ENCODE assay signal across 26 mouse cellular contexts in genomic region chr9:111003279-111003678, GRCm38 (mm10). TPM values are rescaled to one million over a fixed set of nuclear protein-coding genes. Genes with fewer than 3 reads are reported as not detected.
DNase-seq lines count a peak whose midpoint lies in the region; ATAC-seq and TF ChIP-seq lines count a peak whose summit lies in the region.
"Had no signal": no experiment of that assay in that cellular context is flagged by ENCODE, and none has a peak within 500 bp of the region (broad histone marks: within the 10 kb centered on the region; RNA-seq: fewer than 3 reads in every experiment).

No protein-coding gene starts in this region.

- peak; percentile 50 for ATAC-seq in intestine, embryonic 16.5 days
- no peak for ATAC-seq in intestine, embryonic 15.5 days
- ATAC-seq in intestine, postnatal 0 days: peak; percentile 68
- ATAC-seq: forebrain, embryonic 16.5 days had no signal

- no peaks in the 10 kb centered on the region for H3K27me3 ChIP-seq in intestine, embryonic 16.5 days (replicated peaks; ENCODE audit: control insufficient read depth, insufficient read depth, low read length)
- H3K27me3 ChIP-seq in intestine, embryonic 15.5 days (replicated peaks): no peaks in the 10 kb centered on the region
- H3K27me3 ChIP-seq in intestine, postnatal 0 days (replicated peaks; ENCODE audit: control insufficient read depth, insufficient read depth, low read length): no peaks in the 10 kb centered on the region
- H3K27me3 ChIP-seq: embryonic facial prominence, embryonic 13.5 days; forebrain, embryonic 12.5 days; heart, embryonic 15.5 days; hindbrain, embryonic 13.5 days had no signal

- no peak overlapping the region for H3K4me2 ChIP-seq in intestine, embryonic 16.5 days (ENCODE audit: low read depth, low read length)
- no peak overlapping the region for H3K4me2 ChIP-seq in intestine, embryonic 15.5 days (replicated peaks)
- H3K4me2 ChIP-seq in intestine, postnatal 0 days (replicated peaks; ENCODE audit: low read depth): no peak overlapping the region
- H3K4me2 ChIP-seq: embryonic facial prominence, embryonic 13.5 days; forebrain, embryonic 12.5 days; heart, embryonic 11.5 days; heart, embryonic 15.5 days; hindbrain, embryonic 13.5 days had no signal

- intact Hi-C loops in left cerebral cortex, postnatal 25 days (cut with DNase I): no loop called here

- no peaks in the 10 kb centered on the region for H3K9me3 ChIP-seq in intestine, embryonic 16.5 days (ENCODE audit: control insufficient read depth, low read length)
- H3K9me3 ChIP-seq in intestine, embryonic 15.5 days: no peaks in the 10 kb centered on the region
- no peaks in the 10 kb centered on the region for H3K9me3 ChIP-seq in intestine, postnatal 0 days (ENCODE audit: control insufficient read depth)
- H3K9me3 ChIP-seq: embryonic facial prominence, embryonic 13.5 days; forebrain, embryonic 12.5 days; G1E; heart, embryonic 15.5 days; hindbrain, embryonic 13.5 days had no signal

- H3K4me1 ChIP-seq in intestine, embryonic 16.5 days (ENCODE audit: control insufficient read depth, insufficient read depth, low read length): 0 out of 2 replicates have a peak, but pooled peaks cover 6% of the 10 kb centered on the region
- 0 out of 2 replicates have a peak, but pooled peaks cover 5% of the 10 kb centered on the region for H3K4me1 ChIP-seq in intestine, embryonic 15.5 days (replicated peaks)
- peaks cover 11% of the 10 kb centered on the region for H3K4me1 ChIP-seq in intestine, postnatal 0 days (replicated peaks; ENCODE audit: control insufficient read depth, insufficient read depth, low read length)
- H3K4me1 ChIP-seq: embryonic facial prominence, embryonic 13.5 days; forebrain, embryonic 12.5 days; hindbrain, embryonic 13.5 days had no signal

- H3K36me3 ChIP-seq in intestine, embryonic 16.5 days (ENCODE audit: control insufficient read depth, insufficient read depth, low read length): no peaks in the 10 kb centered on the region
- H3K36me3 ChIP-seq in intestine, embryonic 15.5 days: no peaks in the 10 kb centered on the region
- no peaks in the 10 kb centered on the region for H3K36me3 ChIP-seq in intestine, postnatal 0 days (ENCODE audit: control insufficient read depth, insufficient read depth)
- H3K36me3 ChIP-seq: embryonic facial prominence, embryonic 13.5 days; forebrain, embryonic 12.5 days; G1E; heart, embryonic 15.5 days; hindbrain, embryonic 13.5 days had no signal

- H3K9ac ChIP-seq in intestine, embryonic 16.5 days (ENCODE audit: low read depth, low read length): no peak overlapping the region
- H3K9ac ChIP-seq in intestine, embryonic 15.5 days: no peak overlapping the region
- no peak overlapping the region for H3K9ac ChIP-seq in intestine, postnatal 0 days (ENCODE audit: low read depth, low read length)
- H3K9ac ChIP-seq: embryonic facial prominence, embryonic 13.5 days; forebrain, embryonic 12.5 days; heart, embryonic 15.5 days; hindbrain, embryonic 13.5 days had no signal

- H3K4me3 ChIP-seq in intestine, embryonic 16.5 days (ENCODE audit: low read length): no peak overlapping the region
- no peak overlapping the region for H3K4me3 ChIP-seq in intestine, embryonic 15.5 days (replicated peaks)
- H3K4me3 ChIP-seq in intestine, postnatal 0 days (ENCODE audit: low read depth, low read length): no peak overlapping the region
- H3K4me3 ChIP-seq: embryonic facial prominence, embryonic 13.5 days; forebrain, embryonic 12.5 days; heart, adult 2 months; heart, embryonic 15.5 days; hindbrain, embryonic 13.5 days had no signal

- no peak for TF ChIP-seq CTCF in intestine, postnatal 0 days (IDR thresholded peaks at IDR 0.05; ENCODE audit: low read depth)

- no peak overlapping the region for H3K27ac ChIP-seq in intestine, embryonic 16.5 days (ENCODE audit: low read length)
- no peak overlapping the region for H3K27ac ChIP-seq in intestine, embryonic 15.5 days
- no peak overlapping the region for H3K27ac ChIP-seq in intestine, postnatal 0 days (ENCODE audit: low read depth, low read length)
- H3K27ac ChIP-seq: embryonic facial prominence, embryonic 13.5 days; forebrain, embryonic 12.5 days; heart, adult 2 months; heart, embryonic 15.5 days; hindbrain, embryonic 13.5 days had no signal

- DNase-seq in CD4-positive helper T cell, adult 2 months (ENCODE audit: low read depth, low spot score): peak; percentile 75
- peak; percentile 51 for DNase-seq in T-cell, adult 2 months (ENCODE audit: low spot score)
- DNase-seq in left cerebral cortex, postnatal 25 days (ENCODE audit: low spot score in 2 of 2): no peak
- no peak for DNase-seq in frontal cortex, adult 2 months (ENCODE audit: extremely low spot score in 1 of 2, low spot score in 1 of 2)
- no peak for DNase-seq in adrenal gland, adult 8-10 months
- DNase-seq: adrenal gland, postnatal 25 days; B cell, adult 2 months; cerebellum, adult 18-20 months; cerebellum, adult 9-11 months; cerebellum, postnatal 36 days; gastrocnemius, postnatal 14 days; heart, adult 2 months; heart, postnatal 14 days had no signal

- 84% methylated on average over 9 of the region's 9 CpGs for WGBS in intestine, embryonic 16.5 days
- WGBS in intestine, embryonic 15.5 days: 86% methylated on average over 9 of the region's 9 CpGs
- WGBS in intestine, postnatal 0 days: 62% methylated on average over 9 of the region's 9 CpGs

RNA-seq across cellular contexts. Expression of gene Rtp3, which starts 12.9 kb away (rescaled TPM):
- polyA plus RNA-seq in intestine, embryonic 16.5 days (2015; fragmentation: Nextera tagmentation; extraction: Ambion mirVana): 0.18 and 0.55 TPM in 2 replicates
- 0.24 and 0.81 TPM in 2 replicates for polyA plus RNA-seq in intestine, embryonic 15.5 days (2015; fragmentation: Nextera tagmentation; extraction: Ambion mirVana)
- polyA plus RNA-seq in intestine, postnatal 0 days (2015; fragmentation: Nextera tagmentation; extraction: Ambion mirVana): 0.10 and 0.17 TPM in 2 replicates
- under 1 TPM; 0.18 to 0.46 TPM for total RNA-seq in left cerebral cortex, postnatal 25 days (2021)
- polyA plus RNA-seq in frontal cortex, adult 2 months (2012; rRNA removed): 0.50 and 0.71 TPM in 2 replicates
- total RNA-seq in adrenal gland, adult 8-10 months (2022): 1 to 10 TPM; 2.5 to 4.6 (median 3.9) TPM
- total RNA-seq: hematopoietic stem cell, adult 5-6 weeks had no signal
- polyA plus RNA-seq: forebrain, embryonic 12.5 days; forebrain, embryonic 16.5 days; G1E; hindbrain, embryonic 13.5 days had no signal

RNA-seq across cellular contexts. Expression of gene Ltf, which starts 15.8 kb away (rescaled TPM):
- 3.2 and 3.4 TPM in 2 replicates for polyA plus RNA-seq in intestine, embryonic 16.5 days (2015; fragmentation: Nextera tagmentation; extraction: Ambion mirVana)
- 2.2 and 5.1 TPM in 2 replicates for polyA plus RNA-seq in intestine, embryonic 15.5 days (2015; fragmentation: Nextera tagmentation; extraction: Ambion mirVana)
- polyA plus RNA-seq in intestine, postnatal 0 days (2015; fragmentation: Nextera tagmentation; extraction: Ambion mirVana): 8.3 and 14.1 TPM in 2 replicates
- not detected for total RNA-seq in left cerebral cortex, postnatal 25 days (2021)
- polyA plus RNA-seq in frontal cortex, adult 2 months (2012; rRNA removed): 0.06 and 0.71 TPM in 2 replicates
- total RNA-seq in adrenal gland, adult 8-10 months (2022): 1 to 10 TPM in 3 of 4 experiments, under 1 TPM in 1; 0.87 to 3.2 (median 2.0) TPM
- total RNA-seq: heart, adult 2 months had no signal
- polyA plus RNA-seq: G1E had no signal

RNA-seq across cellular contexts. Expression of gene Lrrc2, which starts 51.9 kb away (rescaled TPM):
- polyA plus RNA-seq in intestine, embryonic 16.5 days (2015; fragmentation: Nextera tagmentation; extraction: Ambion mirVana): 0.06 and 0.16 TPM in 2 replicates
- 0.23 and 0.34 TPM in 2 replicates for polyA plus RNA-seq in intestine, embryonic 15.5 days (2015; fragmentation: Nextera tagmentation; extraction: Ambion mirVana)
- polyA plus RNA-seq in intestine, postnatal 0 days (2015; fragmentation: Nextera tagmentation; extraction: Ambion mirVana): 0.23 and 0.46 TPM in 2 replicates
- total RNA-seq in left cerebral cortex, postnatal 25 days (2021): 1 to 10 TPM in 1 of 2 experiments, under 1 TPM in 1; 0.73 to 2.1 TPM
- 0.97 and 1.0 TPM in 2 replicates for polyA plus RNA-seq in frontal cortex, adult 2 months (2012; rRNA removed)
- total RNA-seq in adrenal gland, adult 8-10 months (2022): 10 to 100 TPM; 13.0 to 17.1 (median 14.1) TPM
- polyA plus RNA-seq: forebrain, embryonic 12.5 days; G1E had no signal

RNA-seq across cellular contexts. Expression of gene Ccrl2, which starts 54.0 kb away (rescaled TPM):
- 1.9 and 2.5 TPM in 2 replicates for polyA plus RNA-seq in intestine, embryonic 16.5 days (2015; fragmentation: Nextera tagmentation; extraction: Ambion mirVana)
- 1.8 and 2.6 TPM in 2 replicates for polyA plus RNA-seq in intestine, embryonic 15.5 days (2015; fragmentation: Nextera tagmentation; extraction: Ambion mirVana)
- 2.7 and 3.8 TPM in 2 replicates for polyA plus RNA-seq in intestine, postnatal 0 days (2015; fragmentation: Nextera tagmentation; extraction: Ambion mirVana)
- 1 to 10 TPM; 1.0 to 1.1 TPM for total RNA-seq in left cerebral cortex, postnatal 25 days (2021)
- polyA plus RNA-seq in frontal cortex, adult 2 months (2012; rRNA removed): 1.5 and 1.6 TPM in 2 replicates
- 10 to 100 TPM in 2 of 4 experiments, 1 to 10 TPM in 2; 5.4 to 12.8 (median 9.8) TPM for total RNA-seq in adrenal gland, adult 8-10 months (2022)

RNA-seq across cellular contexts. Expression of gene Tdgf1, which starts 57.3 kb away (rescaled TPM):
- polyA plus RNA-seq in intestine, embryonic 16.5 days (2015; fragmentation: Nextera tagmentation; extraction: Ambion mirVana): not detected in 2 replicates
- not detected in 2 replicates for polyA plus RNA-seq in intestine, embryonic 15.5 days (2015; fragmentation: Nextera tagmentation; extraction: Ambion mirVana)
- 0.08 TPM in 1 of 2 replicates, not detected in the other for polyA plus RNA-seq in intestine, postnatal 0 days (2015; fragmentation: Nextera tagmentation; extraction: Ambion mirVana)
- total RNA-seq in left cerebral cortex, postnatal 25 days (2021): under 1 TPM in 1 of 2 experiments, not detected in 1; 0.43 TPM
- polyA plus RNA-seq in frontal cortex, adult 2 months (2012; rRNA removed): 0.94 and 1.3 TPM in 2 replicates
- under 1 TPM in 1 of 4 experiments, not detected in 3; 0.14 TPM for total RNA-seq in adrenal gland, adult 8-10 months (2022)
- total RNA-seq: adrenal gland, adult 18-20 months; adrenal gland, postnatal 25 days; gastrocnemius, adult 18-20 months; gastrocnemius, postnatal 14 days; heart, adult 2 months; hematopoietic stem cell, adult 5-6 weeks had no signal
- polyA plus RNA-seq: forebrain, embryonic 12.5 days; forebrain, embryonic 16.5 days; G1E; heart, adult 2 months; heart, embryonic 11.5 days; heart, embryonic 15.5 days had no signal

Comparison
In these comparisons a context has a peak if more than half of its experiments do, and no peak if none do; other contexts are left out.
1. DNase-seq: peak in CD4-positive helper T cell, adult 2 months (single experiment) and T-cell, adult 2 months (single experiment); none in left cerebral cortex, postnatal 25 days (0 of 2), frontal cortex, adult 2 months (0 of 2) and adrenal gland, adult 8-10 months (single experiment).